Mouse (Mus musculus) kidney, postnatal 36 days (tissue): ENCODE results near the gene Fam117a.

Experiments used
- DNase-seq, 2 experiments: peaks; one replicate each; pipeline ENCODE4 v3.0.0; 2021 to 2022; ENCODE audit warnings: mixed read lengths in 2 of 2

Gene Fam117a

GRCm38 (mm10) chr11:95366280-95366897 is 29.6 kb downstream of the Fam117a start:
- peak in 1 of 2 experiments; percentile 28 for DNase-seq

- DNase-seq, result no peak
Observed at GRCm38 (mm10) chr11:95367011-95367735, 30.4 kb downstream of the Fam117a start.

- no peak for DNase-seq
Observed at GRCm38 (mm10) chr11:95368231-95368823, 31.5 kb downstream of the Fam117a start.

- DNase-seq, result peak in 1 of 2 experiments; percentile 28
Observed at GRCm38 (mm10) chr11:95368871-95369270, 32.1 kb downstream of the Fam117a start.

- DNase-seq, result peak; percentile 32 to 42
Observed at GRCm38 (mm10) chr11:95369964-95370890, 33.4 kb downstream of the Fam117a start.

- no peak for DNase-seq
Observed at GRCm38 (mm10) chr11:95371182-95371581, 34.4 kb downstream of the Fam117a start.

- DNase-seq, result no peak
Observed at GRCm38 (mm10) chr11:95378926-95379325, 42.1 kb downstream of the Fam117a start.

- no peak for DNase-seq
Observed at GRCm38 (mm10) chr11:95379552-95379951, 42.7 kb downstream of the Fam117a start.

- no peak for DNase-seq
Observed at GRCm38 (mm10) chr11:95380711-95381110, 43.9 kb downstream of the Fam117a start.

GRCm38 (mm10) chr11:95381146-95381545 is 44.3 kb downstream of the Fam117a start:
- DNase-seq, result no peak

- peak; percentile 31 to 63 for DNase-seq
Observed at GRCm38 (mm10) chr11:95383331-95383986, 46.6 kb downstream of the Fam117a start.

GRCm38 (mm10) chr11:95384004-95384318 is 47.1 kb downstream of the Fam117a start:
- DNase-seq, result no peak

GRCm38 (mm10) chr11:95384319-95384972 is 47.6 kb downstream of the Fam117a start, which contains the start of gene Slc35b1:
Gene Slc35b1 (plus strand): TSS chr11:95384692.
- DNase-seq, result peak; percentile 95 to 99

GRCm38 (mm10) chr11:95384973-95385320 is 48.1 kb downstream of the Fam117a start:
- DNase-seq, result no peak

GRCm38 (mm10) chr11:95387354-95387753 is 50.5 kb downstream of the Fam117a start:
- no peak for DNase-seq

- peak; percentile 53 to 66 for DNase-seq
Observed at GRCm38 (mm10) chr11:95389006-95389405, 52.2 kb downstream of the Fam117a start.

GRCm38 (mm10) chr11:95390420-95390819 is 53.6 kb downstream of the Fam117a start:
- DNase-seq, result no peak

GRCm38 (mm10) chr11:95391201-95391600 is 54.4 kb downstream of the Fam117a start:
- DNase-seq, result no peak

GRCm38 (mm10) chr11:95391743-95392142 is 54.9 kb downstream of the Fam117a start:
- no peak for DNase-seq

GRCm38 (mm10) chr11:95392223-95392667 is 55.4 kb downstream of the Fam117a start:
- DNase-seq, result no peak

GRCm38 (mm10) chr11:95392708-95393499 is 56.1 kb downstream of the Fam117a start:
- DNase-seq, result no peak
